Mouse (Mus musculus): ENCODE data around the gene Prokr1. TPM values are rescaled to one million over a fixed set of nuclear protein-coding genes. Genes with fewer than 3 reads are reported as not detected.

The Prokr1 gene
- total and polyA plus RNA-seq, 3 experiments, result 1.3 to 1.4 TPM; not detected in 1

DNA sequence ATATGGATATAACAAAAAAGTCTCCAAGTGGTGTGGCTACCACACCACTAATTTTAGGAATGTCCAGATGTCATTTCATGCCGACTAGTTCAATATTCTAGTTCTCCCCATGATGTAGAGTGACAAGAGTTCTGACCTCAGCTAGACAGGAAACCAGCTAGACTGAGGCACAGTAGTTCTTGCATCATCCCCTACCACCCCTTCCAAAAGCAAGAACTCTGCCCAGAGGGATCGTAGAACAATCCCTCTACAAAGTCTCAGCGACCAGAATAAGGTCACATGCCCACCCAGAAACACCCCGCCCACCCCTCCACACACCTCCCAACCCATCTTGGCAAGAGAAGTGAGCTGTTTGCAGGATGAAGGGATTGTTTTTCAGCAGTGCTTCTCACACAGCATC is 43.1 kb downstream of the Prokr1 start:
- H3K36me3 ChIP-seq (ENCODE audit: control insufficient read depth in 1 of 2, insufficient read depth in 2 of 2, low read length in 2 of 2), result peaks cover 0 to 5% of the 10 kb centered on the region in 2 experiments; a peak in 2 of 4 replicates
- no peak overlapping the region for H3K4me3 ChIP-seq (ENCODE audit: control insufficient read depth in 1 of 2, insufficient read depth in 1 of 2, low read depth in 2 of 2, low read length in 2 of 2)
- H3K79me2 ChIP-seq (ENCODE audit: control insufficient read depth, insufficient read depth, low read length, poor library complexity), result no peaks in the 10 kb centered on the region
- no peaks in the 10 kb centered on the region for H3K9me3 ChIP-seq (replicated peaks; ENCODE audit: insufficient read depth, low read length)
- H3K27ac ChIP-seq (ENCODE audit: control insufficient read depth, low read depth, low read length), result no peak overlapping the region
- peaks cover 1 to 8% of the 10 kb centered on the region in 2 experiments; a peak in 3 of 4 replicates for H3K4me1 ChIP-seq (ENCODE audit: control insufficient read depth in 1 of 2, insufficient read depth in 2 of 2, low read length in 2 of 2)
- H3K27me3 ChIP-seq (ENCODE audit: control insufficient read depth in 1 of 2, insufficient read depth in 2 of 2, low read length in 2 of 2), result no peaks in the 10 kb centered on the region; a peak in 2 of 4 replicates
- no peak for TF ChIP-seq MEF2A (IDR thresholded peaks at IDR 0.05; ENCODE audit: extremely low read depth, insufficient replicate concordance, low read depth, low read length, poor library complexity, severe bottlenecking)
- TF ChIP-seq USF2 (IDR thresholded peaks at IDR 0.05; ENCODE audit: borderline replicate concordance in 1 of 2, insufficient read depth in 1 of 2, low read depth in 1 of 2, low read length in 2 of 2), result no peak
- TF ChIP-seq MYC (IDR thresholded peaks at IDR 0.05; ENCODE audit: low read depth, low read length), result no peak
- no peak for TF ChIP-seq ZC3H11A (IDR thresholded peaks at IDR 0.05; ENCODE audit: low read depth, low read length)
- no peak overlapping the region for H3K9ac ChIP-seq (ENCODE audit: control insufficient read depth, low read depth, low read length, poor library complexity, severe bottlenecking)
- DNase-seq (ENCODE audit: low read depth, low spot score), result no peak

DNA sequence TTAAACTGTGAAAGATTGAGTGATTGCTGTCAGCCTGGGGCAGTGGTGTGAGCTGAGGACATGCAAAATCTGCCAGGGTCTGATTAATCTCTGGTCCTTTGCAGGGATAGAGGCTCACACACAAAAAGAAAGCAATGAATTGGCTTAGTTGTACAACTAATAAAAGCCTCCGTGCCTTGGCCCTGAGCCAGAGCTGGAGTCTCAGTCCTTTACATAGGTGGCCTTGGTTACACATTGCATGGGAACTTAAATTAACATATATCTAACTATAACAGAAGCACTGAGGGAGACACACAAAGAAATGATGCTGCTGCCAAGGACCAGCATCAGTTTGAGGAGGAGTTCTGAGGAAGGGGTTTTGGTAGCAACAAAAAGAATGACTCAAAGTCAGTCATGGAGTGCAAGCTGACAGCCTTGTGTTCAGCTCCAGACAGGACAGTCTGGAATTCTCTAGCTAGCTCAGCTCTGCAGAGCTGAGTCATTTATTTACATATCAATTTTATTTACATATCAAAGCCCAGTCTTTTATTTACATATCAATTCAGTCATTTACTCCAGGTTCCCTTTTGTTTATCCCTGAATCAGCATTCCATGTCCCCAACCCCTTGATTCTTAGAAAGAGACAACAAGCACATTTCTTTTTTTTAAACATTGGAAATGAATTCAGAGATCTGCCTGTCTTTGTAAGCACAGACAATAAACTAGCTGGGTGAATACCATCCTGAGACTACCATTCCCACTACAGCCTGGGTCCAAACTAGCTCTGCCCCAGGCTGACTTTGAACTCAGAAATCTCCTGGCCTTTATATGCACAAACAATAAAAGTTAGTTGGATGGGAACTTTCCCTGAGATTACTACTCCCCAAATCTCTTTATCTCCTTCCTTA is 45.0 kb downstream of the Prokr1 start:
- no peak for TF ChIP-seq TAL1 (IDR thresholded peaks at IDR 0.05; ENCODE audit: low read length)
- TF ChIP-seq POLR2AphosphoS2 (IDR thresholded peaks at IDR 0.05; ENCODE audit: low read length), result no peak
- no peak for TF ChIP-seq NELFE (IDR thresholded peaks at IDR 0.05; ENCODE audit: low read depth, low read length)
- TF ChIP-seq MAFK (IDR thresholded peaks at IDR 0.05; ENCODE audit: borderline replicate concordance, low read depth, low read length), result no peak
- no peak for TF ChIP-seq USF2 (IDR thresholded peaks at IDR 0.05; ENCODE audit: borderline replicate concordance in 1 of 2, insufficient read depth in 1 of 2, low read depth in 1 of 2, low read length in 2 of 2)
- no peak for TF ChIP-seq MEF2A (IDR thresholded peaks at IDR 0.05; ENCODE audit: extremely low read depth, insufficient replicate concordance, low read depth, low read length, poor library complexity, severe bottlenecking)
- TF ChIP-seq ZMIZ1 (IDR thresholded peaks at IDR 0.05; ENCODE audit: low read depth, low read length), result no peak
- no peak for TF ChIP-seq USF1 (IDR thresholded peaks at IDR 0.05; ENCODE audit: low read depth, low read length)
- H3K4me3 ChIP-seq (ENCODE audit: control insufficient read depth in 1 of 2, insufficient read depth in 1 of 2, low read depth in 2 of 2, low read length in 2 of 2), result no peak overlapping the region

DNA sequence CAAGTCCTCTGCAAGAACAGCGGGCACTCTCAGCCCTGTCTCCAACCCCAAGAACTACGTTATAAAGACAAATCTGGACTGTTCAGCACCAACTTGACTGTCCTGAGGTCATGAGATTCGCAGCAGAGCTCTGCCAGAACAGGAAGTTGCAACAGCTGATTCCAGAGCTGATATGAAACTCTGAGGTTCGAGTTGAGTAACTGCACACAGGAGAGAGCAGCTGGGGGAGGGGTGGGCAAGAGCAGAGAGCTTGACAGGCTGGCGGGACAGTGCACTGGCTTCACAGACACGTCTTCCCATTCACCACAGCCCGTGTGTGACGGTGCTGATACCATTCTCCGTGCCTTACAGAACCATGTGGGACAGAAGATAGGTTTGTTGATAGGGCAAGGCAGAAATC is 48.5 kb downstream of the Prokr1 start:
- Histone ChIP-seq H3K36me3 (ENCODE audit: control insufficient read depth in 1 of 2, insufficient read depth in 2 of 2, low read length in 2 of 2) (peaks cover 0 to 23% of the 10 kb centered on the region in 2 experiments; a peak in 2 of 4 replicates), H3K4me3 (ENCODE audit: control insufficient read depth in 1 of 2, insufficient read depth in 1 of 2, low read depth in 2 of 2, low read length in 2 of 2) (peak overlapping the region in 1 of 2 experiments; percentile 35; a peak in 2 of 4 replicates), H3K4me1 (ENCODE audit: control insufficient read depth in 1 of 2, insufficient read depth in 2 of 2, low read length in 2 of 2) (peaks cover 9 to 30% of the 10 kb centered on the region in 2 experiments), H3K27ac (ENCODE audit: control insufficient read depth, low read depth, low read length) (peak overlapping the region; percentile 54; the same call in 1 of the 2 replicates), H3K9ac (ENCODE audit: control insufficient read depth, low read depth, low read length, poor library complexity, severe bottlenecking) (peak overlapping the region; percentile 17; the same call in 1 of the 2 replicates), H3K79me2 (ENCODE audit: control insufficient read depth, insufficient read depth, low read length, poor library complexity) (no peaks in the 10 kb centered on the region), H3K27me3 (ENCODE audit: control insufficient read depth in 1 of 2, insufficient read depth in 2 of 2, low read length in 2 of 2) (no peaks in the 10 kb centered on the region; a peak in 1 of 4 replicates), H3K9me3 (replicated peaks; ENCODE audit: insufficient read depth, low read length) (no peaks in the 10 kb centered on the region)
- peak; percentile 92 for DNase-seq (ENCODE audit: low read depth, low spot score)
- 0 out of 2 replicates have a peak, but pooled peaks have one; percentile 19 for TF ChIP-seq NELFE (IDR thresholded peaks at IDR 0.05; ENCODE audit: low read depth, low read length)
- peak; percentile 74 for TF ChIP-seq MAX (IDR thresholded peaks at IDR 0.05; ENCODE audit: low read length)
- TF ChIP-seq ZMIZ1 (IDR thresholded peaks at IDR 0.05; ENCODE audit: low read depth, low read length), result no peak
- TF ChIP-seq USF1 (IDR thresholded peaks at IDR 0.05; ENCODE audit: low read depth, low read length), result peak; percentile 45; the same call in 1 of the 2 replicates
- TF ChIP-seq CTCF (IDR thresholded peaks at IDR 0.05 in 2 of 3, conservative IDR thresholded peaks at IDR 0.05 in 1 of 3; ENCODE audit: control insufficient read depth in 1 of 3, insufficient read depth in 1 of 3, low read depth in 2 of 3, low read length in 3 of 3, poor library complexity in 1 of 3, severe bottlenecking in 1 of 3), result no peak
- peak; percentile 54 for TF ChIP-seq MXI1 (IDR thresholded peaks at IDR 0.05; ENCODE audit: low read depth, low read length)
- no peak for TF ChIP-seq POLR2A (IDR thresholded peaks at IDR 0.05; ENCODE audit: control insufficient read depth in 1 of 2, insufficient read depth in 1 of 2, low read depth in 1 of 2, low read length in 2 of 2, poor library complexity in 1 of 2)
- no peak; the same call in 1 of the 2 replicates for TF ChIP-seq ZKSCAN1 (IDR thresholded peaks at IDR 0.05; ENCODE audit: low read depth, low read length)
- TF ChIP-seq TCF12 (IDR thresholded peaks at IDR 0.05; ENCODE audit: low read depth, low read length), result peak; percentile 92
- TF ChIP-seq HCFC1 (IDR thresholded peaks at IDR 0.05; ENCODE audit: low read depth, low read length), result peak; percentile 52
- TF ChIP-seq GATA1 (IDR thresholded peaks at IDR 0.05; ENCODE audit: low read depth, low read length), result peak; percentile 91
- peak; percentile 19; the same call in 1 of the 2 replicates for TF ChIP-seq ZC3H11A (IDR thresholded peaks at IDR 0.05; ENCODE audit: low read depth, low read length)
- TF ChIP-seq BHLHE40 (IDR thresholded peaks at IDR 0.05; ENCODE audit: borderline replicate concordance, low read depth, low read length), result peak; percentile 69
- TF ChIP-seq MEF2A (IDR thresholded peaks at IDR 0.05; ENCODE audit: extremely low read depth, insufficient replicate concordance, low read depth, low read length, poor library complexity, severe bottlenecking), result no peak
- TF ChIP-seq POLR2AphosphoS2 (IDR thresholded peaks at IDR 0.05; ENCODE audit: low read length), result no peak
- no peak for TF ChIP-seq GABPA (IDR thresholded peaks at IDR 0.05; ENCODE audit: low read depth, low read length)

More for the DNA sequence above, 45.0 kb downstream of the Prokr1 start:
- peaks cover 8 to 19% of the 10 kb centered on the region in 2 experiments for H3K4me1 ChIP-seq (ENCODE audit: control insufficient read depth in 1 of 2, insufficient read depth in 2 of 2, low read length in 2 of 2)
- H3K9ac ChIP-seq (ENCODE audit: control insufficient read depth, low read depth, low read length, poor library complexity, severe bottlenecking), result no peak overlapping the region
- no peaks in the 10 kb centered on the region; a peak in 1 of 4 replicates for H3K27me3 ChIP-seq (ENCODE audit: control insufficient read depth in 1 of 2, insufficient read depth in 2 of 2, low read length in 2 of 2)
- no peak overlapping the region for H3K27ac ChIP-seq (ENCODE audit: control insufficient read depth, low read depth, low read length)
- H3K36me3 ChIP-seq (ENCODE audit: control insufficient read depth in 1 of 2, insufficient read depth in 2 of 2, low read length in 2 of 2), result peaks cover 0 to 18% of the 10 kb centered on the region in 2 experiments; a peak in 2 of 4 replicates
- H3K79me2 ChIP-seq (ENCODE audit: control insufficient read depth, insufficient read depth, low read length, poor library complexity), result no peaks in the 10 kb centered on the region
- DNase-seq (ENCODE audit: low read depth, low spot score), result no peak
- H3K9me3 ChIP-seq (replicated peaks; ENCODE audit: insufficient read depth, low read length), result no peaks in the 10 kb centered on the region
